ENCODE assay signal across 13 mouse cellular contexts in genomic region chr2:146117915-146118403, GRCm38 (mm10).
DNase-seq lines count a peak whose midpoint lies in the region; ATAC-seq lines count a peak whose summit lies in the region.
"Had no signal": no experiment of that assay in that cellular context is flagged by ENCODE, and none has a peak within 500 bp of the region (broad histone marks: within the 10 kb centered on the region; RNA-seq: fewer than 3 reads in every experiment).

No protein-coding gene starts in this region.

- peak; percentile 14 for DNase-seq in heart, adult 11 months
- no peak for DNase-seq in heart, postnatal 36 days
- peak; percentile 8 for DNase-seq in layer of hippocampus, adult 9-11 months
- no peak for DNase-seq in layer of hippocampus, adult 11-12 months (ENCODE audit: low spot score)
- DNase-seq in brain, adult 2 months (ENCODE audit: low read depth, low spot score) = peak; percentile 31
- DNase-seq in cerebellum, adult 11 months = no peak
- DNase-seq in spleen, postnatal 14 days (ENCODE audit: low spot score in 2 of 2) = no peak
- DNase-seq: cerebellum, postnatal 36 days; kidney, adult 8-10 months had no signal

- H3K4me1 ChIP-seq in embryonic facial prominence, embryonic 12.5 days = no peaks in the 10 kb centered on the region
- H3K4me1 ChIP-seq: lung, embryonic 15.5 days had no signal

- H3K27ac ChIP-seq in embryonic facial prominence, embryonic 12.5 days = no peak overlapping the region
- H3K27ac ChIP-seq: hindbrain, embryonic 15.5 days; lung, embryonic 15.5 days had no signal

- peak; percentile 48; the same call in 1 of the 2 replicates for ATAC-seq in embryonic facial prominence, embryonic 12.5 days (ENCODE audit: insufficient number of reproducible peaks, insufficient read depth, low FRiP score, low TSS enrichment)
- ATAC-seq: Patski had no signal

- H3K36me3 ChIP-seq in embryonic facial prominence, embryonic 12.5 days = no peaks in the 10 kb centered on the region
- H3K36me3 ChIP-seq: hindbrain, embryonic 15.5 days; lung, embryonic 15.5 days had no signal

- no peak overlapping the region for H3K4me2 ChIP-seq in embryonic facial prominence, embryonic 12.5 days (replicated peaks)
- H3K4me2 ChIP-seq: hindbrain, embryonic 15.5 days; lung, embryonic 15.5 days had no signal

- WGBS in embryonic facial prominence, embryonic 12.5 days = 41% methylated on average over 3 of the region's 3 CpGs

- no peaks in the 10 kb centered on the region for H3K9me3 ChIP-seq in embryonic facial prominence, embryonic 12.5 days
- H3K9me3 ChIP-seq: hindbrain, embryonic 15.5 days; lung, embryonic 15.5 days had no signal

- no peak overlapping the region for H3K4me3 ChIP-seq in embryonic facial prominence, embryonic 12.5 days
- H3K4me3 ChIP-seq: hindbrain, embryonic 15.5 days; lung, embryonic 15.5 days had no signal

- no peaks in the 10 kb centered on the region for H3K27me3 ChIP-seq in embryonic facial prominence, embryonic 12.5 days
- H3K27me3 ChIP-seq: hindbrain, embryonic 15.5 days; lung, embryonic 15.5 days had no signal

- H3K9ac ChIP-seq in embryonic facial prominence, embryonic 12.5 days = no peak overlapping the region
- H3K9ac ChIP-seq: hindbrain, embryonic 15.5 days; lung, embryonic 15.5 days had no signal

- intact Hi-C loops in heart, postnatal 36 days (cut with DNase I) = no loop called here

Comparison
In these comparisons a context has a peak if more than half of its experiments do, and no peak if none do; other contexts are left out.
1. DNase-seq: peak in heart, adult 11 months (single experiment), layer of hippocampus, adult 9-11 months (single experiment) and brain, adult 2 months (single experiment); none in heart, postnatal 36 days (0 of 2), layer of hippocampus, adult 11-12 months (single experiment), cerebellum, adult 11 months (single experiment) and spleen, postnatal 14 days (0 of 2).